Mouse (Mus musculus) E14TG2a.4 (cell line): ENCODE data around the gene Serpina10.
"Not testable (repeated sequence)": the region's sequence is repeated elsewhere in the genome, so short reads cannot be mapped to it uniquely, and the experiment has no call there.

Source experiments
- H3K27me3 ChIP-seq: 2 replicates; pipeline ENCODE4 v1.6.1; 2014; ENCODE audit warnings: low read length, control low read depth; ENCODE audit not compliant: insufficient read depth
- H3K36me3 ChIP-seq: 2 replicates; pipeline ENCODE4 v1.6.1; 2014; ENCODE audit warnings: low read length, control low read depth; ENCODE audit not compliant: insufficient read depth
- H3K4me1 ChIP-seq: replicated peaks from 2 replicates; pipeline ENCODE4 v1.6.1; 2014; ENCODE audit warnings: low read depth, low read length, control low read depth
- H3K4me3 ChIP-seq: replicated peaks from 2 replicates; pipeline ENCODE4 v1.5.1; 2014; ENCODE audit warnings: mild to moderate bottlenecking, low read length
- H3K9me3 ChIP-seq: 2 replicates; pipeline ENCODE4 v1.6.1; 2014; ENCODE audit warnings: low read length, control low read depth
- CTCF ChIP-seq: conservative IDR thresholded peaks from 2 replicates; pipeline ENCODE4 v1.5.1; 2014; ENCODE audit warnings: low read length
- NANOG ChIP-seq: IDR thresholded peaks from 2 replicates; pipeline ENCODE4 v1.6.1; 2014; ENCODE audit warnings: borderline replicate concordance, low read length, mixed read lengths
- POU5F1 ChIP-seq: IDR thresholded peaks from 2 replicates; pipeline ENCODE4 v1.6.1; 2014; ENCODE audit warnings: low read length, borderline replicate concordance

Serpina10 gene

GRCm38 (mm10) chr12:103631203-103631612 is at the start of gene Serpina10:
Gene Serpina10 (minus strand): TSS chr12:103631444.
- Histone ChIP-seq H3K4me1 (no peaks in the 10 kb centered on the region), H3K9me3 (no peaks in the 10 kb centered on the region; the same call in 1 of the 2 replicates), H3K4me3 (no peak within 1 kb of the TSS), H3K36me3 (no peaks in the 10 kb centered on the region), H3K27me3 (peaks cover 11% of the 10 kb centered on the region; the same call in 1 of the 2 replicates)
- TF ChIP-seq NANOG (no peak), CTCF (no peak), POU5F1 (no peak)

- not testable (repeated sequence) for H3K4me3 ChIP-seq, H3K9me3 ChIP-seq, H3K27me3 ChIP-seq, H3K36me3 ChIP-seq, H3K4me1 ChIP-seq
Measured at GRCm38 (mm10) chr12:103679853-103680252, 48.6 kb upstream of the Serpina10 start.

- H3K36me3 ChIP-seq = no peaks in the 10 kb centered on the region
- H3K27me3 ChIP-seq = no peaks in the 10 kb centered on the region
- H3K4me1 ChIP-seq = no peaks in the 10 kb centered on the region
- H3K4me3 ChIP-seq = no peak within 1 kb of the TSS
- no peaks in the 10 kb centered on the region for H3K9me3 ChIP-seq
- TF ChIP-seq POU5F1 (no peak), NANOG (no peak), CTCF (no peak)
Measured at GRCm38 (mm10) chr12:103676039-103676438, 44.8 kb upstream of the Serpina10 start, which contains the start of gene Serpina16. Gene Serpina16 (minus strand): TSS chr12:103676139.

- Histone ChIP-seq H3K27me3 (no peaks in the 10 kb centered on the region), H3K4me3 (no peak overlapping the region), H3K9me3 (no peaks in the 10 kb centered on the region), H3K36me3 (no peaks in the 10 kb centered on the region), H3K4me1 (no peaks in the 10 kb centered on the region)
- no peak for TF ChIP-seq CTCF
- no peak for TF ChIP-seq POU5F1
- TF ChIP-seq NANOG = no peak
Measured at GRCm38 (mm10) chr12:103673179-103673578, 41.9 kb upstream of the Serpina10 start.

- no peaks in the 10 kb centered on the region for H3K9me3 ChIP-seq
- H3K4me3 ChIP-seq = no peak overlapping the region
- H3K27me3 ChIP-seq = no peaks in the 10 kb centered on the region
- H3K4me1 ChIP-seq = no peaks in the 10 kb centered on the region
- H3K36me3 ChIP-seq = no peaks in the 10 kb centered on the region
- no peak for TF ChIP-seq NANOG
- TF ChIP-seq POU5F1 = no peak
- no peak for TF ChIP-seq CTCF
Measured at GRCm38 (mm10) chr12:103671483-103671882, 40.2 kb upstream of the Serpina10 start.

- H3K36me3 ChIP-seq = no peaks in the 10 kb centered on the region
- no peaks in the 10 kb centered on the region for H3K27me3 ChIP-seq
- H3K9me3 ChIP-seq = no peaks in the 10 kb centered on the region
- no peak overlapping the region for H3K4me3 ChIP-seq
- H3K4me1 ChIP-seq = no peaks in the 10 kb centered on the region
- TF ChIP-seq CTCF (no peak), POU5F1 (no peak), NANOG (no peak)
Measured at GRCm38 (mm10) chr12:103670964-103671363, 39.7 kb upstream of the Serpina10 start.

- Histone ChIP-seq H3K36me3 (no peaks in the 10 kb centered on the region), H3K4me3 (no peak overlapping the region), H3K4me1 (no peaks in the 10 kb centered on the region), H3K27me3 (no peaks in the 10 kb centered on the region), H3K9me3 (no peaks in the 10 kb centered on the region)
- TF ChIP-seq CTCF (no peak), POU5F1 (no peak), NANOG (no peak)
Measured at GRCm38 (mm10) chr12:103670344-103670743, 39.1 kb upstream of the Serpina10 start.

GRCm38 (mm10) chr12:103665286-103665685 is 34.0 kb upstream of the Serpina10 start:
- Histone ChIP-seq H3K27me3 (no peaks in the 10 kb centered on the region), H3K4me3 (no peak overlapping the region)

GRCm38 (mm10) chr12:103662053-103662452 is 30.8 kb upstream of the Serpina10 start:
- H3K4me3 ChIP-seq, H3K9me3 ChIP-seq, H3K4me1 ChIP-seq, H3K27me3 ChIP-seq, H3K36me3 ChIP-seq: not testable (repeated sequence)

More at GRCm38 (mm10) chr12:103665286-103665685, 34.0 kb upstream of the Serpina10 start:
- H3K4me1 ChIP-seq = no peaks in the 10 kb centered on the region
- H3K36me3 ChIP-seq = no peaks in the 10 kb centered on the region
- no peaks in the 10 kb centered on the region for H3K9me3 ChIP-seq
- TF ChIP-seq NANOG (no peak), CTCF (no peak), POU5F1 (no peak)
